Mouse (Mus musculus) fibroblast of lung, adult 2 months (primary cell): ENCODE results near the gene Txlna.

Experiments used
- DNase-seq: peaks from one replicate; pipeline ENCODE4 v3.0.0-alpha.2; 2011; ENCODE audit warnings: low read depth

The Txlna gene

GRCm38 (mm10) chr4:129586943-129587342, 53.9 kb downstream of the Txlna start:
- DNase-seq = no peak

- DNase-seq = no peak
These were observed 55.1 kb downstream of the Txlna start for GRCm38 (mm10) chr4:129585773-129586172.

GRCm38 (mm10) chr4:129584884-129585608, 55.8 kb downstream of the Txlna start:
- peak; percentile 51 for DNase-seq

GRCm38 (mm10) chr4:129584370-129584769, 56.5 kb downstream of the Txlna start:
- no peak for DNase-seq

- no peak for DNase-seq
These were observed 58.6 kb downstream of the Txlna start for GRCm38 (mm10) chr4:129582251-129582650.

GRCm38 (mm10) chr4:129580347-129580746, 60.5 kb downstream of the Txlna start:
- DNase-seq = no peak

- no peak for DNase-seq
These were observed 62.4 kb downstream of the Txlna start, which contains the start of gene Fam167b for GRCm38 (mm10) chr4:129578466-129578865. TSS of gene Fam167b (minus strand) at chr4:129578549.

- no peak for DNase-seq
These were observed 63.2 kb downstream of the Txlna start for GRCm38 (mm10) chr4:129577688-129578087.

- no peak for DNase-seq
These were observed 63.9 kb downstream of the Txlna start for GRCm38 (mm10) chr4:129576863-129577491.
